Mouse (Mus musculus) heart, postnatal 0 days (tissue): ENCODE data around the gene Shcbp1l.

Source experiments
- CTCF ChIP-seq: IDR thresholded peaks from 2 replicates; pipeline ENCODE4 v1.5.1; 2016; ENCODE audit warnings: antibody characterized with exemption, control low read depth, low read depth
- EP300 ChIP-seq: IDR thresholded peaks from 2 replicates; pipeline ENCODE4 v1.6.1; 2016; ENCODE audit warnings: antibody characterized with exemption, low read depth

GRCm38 (mm10) chr1:153414962-153415361 is 10.0 kb upstream of the Shcbp1l start:
- TF ChIP-seq CTCF (no peak), EP300 (no peak)
